ENCODE assay signal across 17 mouse cellular contexts in genomic region chr2:58557045-58557845, GRCm38 (mm10). TPM values are rescaled to one million over a fixed set of nuclear protein-coding genes. Genes with fewer than 3 reads are reported as not detected.
"Had no signal": no experiment of that assay in that cellular context is flagged by ENCODE, and none has a peak within 500 bp of the region (broad histone marks: within the 10 kb centered on the region; RNA-seq: fewer than 3 reads in every experiment).

No protein-coding gene starts in this region.

- H3K4me2 ChIP-seq: limb, embryonic 15.5 days; lung, embryonic 15.5 days; midbrain, embryonic 13.5 days; neural tube, embryonic 12.5 days had no signal

- H3K9me3 ChIP-seq: limb, embryonic 15.5 days; lung, embryonic 15.5 days; midbrain, embryonic 13.5 days; neural tube, embryonic 12.5 days had no signal

- H3K36me3 ChIP-seq: limb, embryonic 15.5 days; lung, embryonic 15.5 days; midbrain, embryonic 13.5 days; neural tube, embryonic 12.5 days had no signal

- H3K27ac ChIP-seq: kidney, postnatal 0 days; limb, embryonic 15.5 days; lung, embryonic 15.5 days; midbrain, embryonic 13.5 days; neural tube, embryonic 12.5 days had no signal

- H3K27me3 ChIP-seq: limb, embryonic 15.5 days; lung, embryonic 15.5 days; midbrain, embryonic 13.5 days; neural tube, embryonic 12.5 days had no signal

- DNase-seq: kidney, adult 8-10 months; kidney, postnatal 36 days; layer of hippocampus, adult 9-11 months; layer of hippocampus, postnatal 36 days; lung, postnatal 14 days; right cerebral cortex, postnatal 4 days; spleen, adult 18-20 months; thymus, postnatal 4 days had no signal

- H3K4me3 ChIP-seq: limb, embryonic 15.5 days; lung, embryonic 15.5 days; midbrain, embryonic 13.5 days; myocyte; neural tube, embryonic 12.5 days had no signal

- H3K9ac ChIP-seq: limb, embryonic 15.5 days; lung, embryonic 15.5 days; midbrain, embryonic 13.5 days; neural tube, embryonic 12.5 days had no signal

- ATAC-seq: intestine, embryonic 16.5 days; midbrain, embryonic 13.5 days had no signal

RNA-seq across cellular contexts. Expression of gene Acvr1, which starts 9.7 kb away (rescaled TPM):
- total RNA-seq: neutrophil, adult 5-6 weeks had no signal

RNA-seq across cellular contexts. Expression of gene Upp2, which starts 9.9 kb away (rescaled TPM):
- total RNA-seq: megakaryocyte-erythroid progenitor cell, adult 5-6 weeks; neutrophil, adult 5-6 weeks had no signal
